Mouse (Mus musculus) C2C12 (cell line): ENCODE measurements around the gene Ccdc30. TPM values are rescaled to one million over a fixed set of nuclear protein-coding genes. Genes with fewer than 3 reads are reported as not detected.

ENCODE experiments used
- H3K27me3 ChIP-seq: one replicate; pipeline ENCODE4 v1.6.1; 2011; ENCODE audit not compliant: control insufficient read depth, insufficient read depth, insufficient read length
- H3K36me3 ChIP-seq: one replicate; pipeline ENCODE4 v1.6.1; 2011; ENCODE audit not compliant: control insufficient read depth, insufficient read depth
- H3K4me3 ChIP-seq: one replicate; pipeline ENCODE4 v1.5.1; 2011; ENCODE audit warnings: mild to moderate bottlenecking, control low read depth; ENCODE audit not compliant: poor library complexity, insufficient read depth, severe bottlenecking
- H3K79me2 ChIP-seq: one replicate; pipeline ENCODE4 v1.6.1; 2011; ENCODE audit not compliant: control insufficient read depth, insufficient read depth
- H3K79me3 ChIP-seq: one replicate; pipeline ENCODE4 v1.6.1; 2011; ENCODE audit warnings: low read depth, control low read depth
- H3ac ChIP-seq: one replicate; pipeline ENCODE3; 2011; ENCODE audit warnings: low read depth; ENCODE audit not compliant: control insufficient read depth, insufficient read length
- CEBPB ChIP-seq: IDR thresholded peaks from one replicate; pipeline ENCODE4 v1.6.1; 2011; ENCODE audit warnings: low read depth, mild to moderate bottlenecking, control low read depth, moderate library complexity
- CTCF ChIP-seq: IDR thresholded peaks from one replicate; pipeline ENCODE4 v1.5.1; 2011; ENCODE audit not compliant: control insufficient read depth, insufficient read depth, insufficient read length
- FOSL1 ChIP-seq: IDR thresholded peaks from one replicate; pipeline ENCODE4 v1.8.0; 2011; ENCODE audit warnings: mild to moderate bottlenecking, low read length; ENCODE audit not compliant: poor library complexity, insufficient read depth, severe bottlenecking
- MAX ChIP-seq: IDR thresholded peaks from one replicate; pipeline ENCODE4 v1.6.1; 2011; ENCODE audit warnings: mild to moderate bottlenecking, control low read depth
- MYOD1 ChIP-seq: IDR thresholded peaks from one replicate; pipeline ENCODE4 v1.6.1; 2011; ENCODE audit warnings: low read depth; ENCODE audit not compliant: control insufficient read depth, insufficient read length
- MYOG ChIP-seq: IDR thresholded peaks from one replicate; pipeline ENCODE4 v1.6.1; 2011; ENCODE audit not compliant: control insufficient read depth, insufficient read length; ENCODE audit errors: extremely low read depth
- USF1 ChIP-seq: IDR thresholded peaks from one replicate; pipeline ENCODE4 v1.6.1; 2011; ENCODE audit warnings: low read depth, mild to moderate bottlenecking, control low read depth, moderate library complexity
- polyA plus RNA-seq: library from polyadenylated mRNA; unstranded; fragments of >200 nt; fragmentation: generic; extraction: Trizol; gene quantifications from one replicate; pipeline ENCODE4 v1.2.1, GENCODE M21; 2012; ENCODE audit warnings: missing spikeins

The Ccdc30 gene
- polyA plus RNA-seq, 1 experiment: 0.22 TPM

DNA sequence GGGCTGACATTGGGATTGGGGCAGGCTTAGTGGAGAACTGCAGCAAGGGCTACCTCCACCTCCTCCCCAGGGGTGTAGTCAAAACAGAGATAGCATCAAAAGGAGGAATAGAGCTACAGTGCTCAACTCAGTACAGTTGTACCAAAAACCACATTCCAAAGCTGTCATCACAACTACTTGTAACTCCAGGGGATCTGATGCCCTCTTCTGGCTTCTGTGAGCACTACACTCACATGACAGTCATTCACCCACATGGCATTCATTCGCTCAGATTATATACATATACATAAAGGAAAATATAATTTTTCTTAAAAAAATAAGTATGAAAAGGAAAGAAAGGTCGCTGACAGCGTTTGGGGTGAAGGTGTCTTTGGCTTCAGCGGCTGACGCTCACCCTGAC lies 45.0 kb upstream of the Ccdc30 start:
- TF ChIP-seq CTCF (peak; percentile 1), USF1 (no peak)

DNA sequence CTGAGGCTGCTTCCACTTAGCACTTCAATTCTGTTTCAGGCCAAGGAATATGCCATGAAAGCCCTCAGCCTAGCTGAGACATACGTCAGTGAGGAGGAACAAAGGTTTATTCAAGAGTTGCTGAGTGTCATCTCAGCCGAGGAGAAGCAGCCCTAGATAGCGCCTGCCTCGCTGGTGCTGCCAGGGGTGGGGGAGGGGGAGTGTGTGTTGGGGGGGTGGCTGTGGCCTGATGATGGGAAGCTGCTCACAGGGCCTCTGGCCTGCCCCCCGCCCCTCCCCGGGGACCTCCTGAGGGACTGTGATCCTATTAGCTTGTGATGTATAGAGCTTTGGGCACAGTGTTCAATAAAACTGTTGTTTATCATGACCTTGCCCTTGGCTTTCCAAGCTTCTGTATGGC lies 38.2 kb upstream of the Ccdc30 start:
- TF ChIP-seq MYOD1: no peak
- TF ChIP-seq MYOG: no peak
- no peak for TF ChIP-seq CTCF
- no peak for TF ChIP-seq FOSL1
- no peak for TF ChIP-seq CEBPB
- no peak for TF ChIP-seq MAX
- no peak for TF ChIP-seq USF1
- no peak overlapping the region for H3ac ChIP-seq
- H3K27me3 ChIP-seq: peaks cover 17% of the 10 kb centered on the region
- no peak overlapping the region for H3K4me3 ChIP-seq
- H3K79me3 ChIP-seq: no peaks in the 10 kb centered on the region
- H3K36me3 ChIP-seq: no peaks in the 10 kb centered on the region
- H3K79me2 ChIP-seq: no peaks in the 10 kb centered on the region

More for the DNA sequence above, 45.0 kb upstream of the Ccdc30 start:
- H3ac ChIP-seq: no peak overlapping the region
- H3K27me3 ChIP-seq: peaks cover 16% of the 10 kb centered on the region
- H3K36me3 ChIP-seq: no peaks in the 10 kb centered on the region
- no peak overlapping the region for H3K4me3 ChIP-seq
- no peaks in the 10 kb centered on the region for H3K79me3 ChIP-seq
- no peaks in the 10 kb centered on the region for H3K79me2 ChIP-seq

DNA sequence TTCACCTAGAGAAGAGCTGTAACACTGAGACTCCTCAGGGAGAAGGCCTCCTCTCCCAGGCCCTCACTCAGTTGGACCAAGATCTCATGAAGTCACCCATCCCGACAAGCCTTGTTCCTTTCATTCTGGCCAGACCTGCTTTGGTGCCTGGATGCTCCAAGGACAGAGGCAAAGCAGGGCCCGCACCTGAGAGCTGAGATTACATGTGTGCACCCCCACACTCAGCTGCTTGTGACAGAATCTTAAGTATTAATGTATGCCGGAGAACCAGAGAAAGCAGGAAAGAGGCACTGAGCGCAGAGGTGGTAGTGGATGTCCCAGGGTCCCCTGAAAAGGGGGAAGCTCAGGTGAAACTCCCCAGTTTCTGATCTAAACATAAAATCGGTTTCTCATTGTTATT lies 37.8 kb upstream of the Ccdc30 start:
- TF ChIP-seq MAX: no peak
- TF ChIP-seq USF1: no peak
- TF ChIP-seq MYOG: no peak
- TF ChIP-seq CEBPB: no peak
- TF ChIP-seq CTCF: no peak
- TF ChIP-seq MYOD1: no peak
- no peak for TF ChIP-seq FOSL1
- Histone ChIP-seq H3K4me3 (no peak overlapping the region), H3K27me3 (peaks cover 17% of the 10 kb centered on the region), H3K36me3 (no peaks in the 10 kb centered on the region), H3K79me2 (no peaks in the 10 kb centered on the region), H3K79me3 (no peaks in the 10 kb centered on the region), H3ac (no peak overlapping the region)

DNA sequence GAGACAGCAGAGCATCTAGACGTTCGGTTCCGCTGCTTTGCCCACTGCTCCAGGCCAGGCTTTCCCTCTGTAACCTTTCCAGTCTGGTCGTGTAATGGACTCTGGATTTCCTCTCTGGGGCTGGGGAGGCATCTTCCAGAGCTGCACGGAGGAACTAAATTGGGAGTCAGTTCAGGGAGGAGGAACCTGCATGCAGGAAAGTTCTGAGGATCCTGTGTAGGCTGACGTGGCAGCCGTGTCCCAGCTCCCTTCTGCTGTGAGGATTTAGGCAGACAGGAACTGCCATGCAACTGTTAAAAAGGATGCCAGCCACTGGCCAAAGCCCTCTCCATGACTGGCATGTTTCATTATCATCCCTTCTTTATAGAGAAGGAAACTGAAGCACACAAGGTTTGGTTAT lies 35.1 kb upstream of the Ccdc30 start:
- TF ChIP-seq CEBPB: no peak
- no peak for TF ChIP-seq FOSL1
- TF ChIP-seq MAX: no peak
- no peak for TF ChIP-seq CTCF
- TF ChIP-seq MYOD1: no peak
- no peak for TF ChIP-seq USF1
- TF ChIP-seq MYOG: no peak
- Histone ChIP-seq H3K4me3 (no peak overlapping the region), H3K79me3 (no peaks in the 10 kb centered on the region), H3K27me3 (peaks cover 17% of the 10 kb centered on the region), H3K36me3 (no peaks in the 10 kb centered on the region), H3K79me2 (no peaks in the 10 kb centered on the region), H3ac (no peak overlapping the region)

DNA sequence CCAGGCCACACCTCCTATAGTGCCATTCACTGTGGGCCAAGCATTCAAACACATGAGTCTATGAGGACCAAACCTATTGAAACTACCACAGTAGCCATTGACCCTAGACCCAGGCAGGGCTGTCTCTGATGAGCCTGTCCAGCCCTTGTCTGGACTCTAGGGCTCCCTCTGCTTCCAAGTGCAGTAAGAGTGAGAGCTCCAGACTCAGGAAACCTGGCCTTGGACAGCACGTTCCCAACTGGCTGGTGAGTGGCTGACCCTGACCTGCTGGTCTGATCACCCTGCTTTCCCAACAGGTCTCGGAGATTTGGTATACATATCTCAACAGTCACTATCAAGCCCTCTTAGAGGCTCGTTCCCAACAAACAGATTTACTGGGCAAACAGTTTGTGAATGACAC lies 32.5 kb upstream of the Ccdc30 start:
- no peaks in the 10 kb centered on the region for H3K36me3 ChIP-seq
- no peak for TF ChIP-seq USF1
- TF ChIP-seq CTCF: no peak
- no peak for TF ChIP-seq MYOG
- no peak for TF ChIP-seq MYOD1
- TF ChIP-seq FOSL1: no peak
- no peak for TF ChIP-seq CEBPB
- TF ChIP-seq MAX: no peak
- H3ac ChIP-seq: no peak overlapping the region
- H3K79me3 ChIP-seq: no peaks in the 10 kb centered on the region
- peaks cover 13% of the 10 kb centered on the region for H3K27me3 ChIP-seq
- H3K4me3 ChIP-seq: no peak overlapping the region
- H3K79me2 ChIP-seq: no peaks in the 10 kb centered on the region

DNA sequence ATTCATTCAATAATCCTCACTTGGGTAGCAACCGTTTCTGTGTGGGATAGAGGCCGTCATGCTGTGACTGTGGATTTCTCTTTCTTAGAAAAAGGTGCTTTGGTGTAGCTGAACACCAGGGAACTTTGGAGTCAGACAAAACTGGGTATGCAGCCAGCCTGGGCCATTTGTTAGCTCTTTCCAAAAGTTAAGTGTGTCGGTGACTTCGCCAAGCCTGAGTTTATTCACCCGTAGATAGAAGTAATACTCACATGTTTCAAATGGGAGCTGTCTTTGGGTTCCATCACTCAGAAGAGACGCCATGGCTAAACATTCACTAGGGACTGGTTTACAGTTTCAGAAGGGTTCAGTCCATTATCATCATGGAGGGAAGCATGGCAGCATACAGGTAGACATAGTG lies 31.9 kb upstream of the Ccdc30 start:
- no peaks in the 10 kb centered on the region for H3K79me2 ChIP-seq
- H3K4me3 ChIP-seq: no peak overlapping the region
- no peak for TF ChIP-seq CTCF
- no peak for TF ChIP-seq MYOD1
- no peak for TF ChIP-seq MAX
- TF ChIP-seq FOSL1: no peak
- TF ChIP-seq USF1: no peak
- no peak for TF ChIP-seq CEBPB
- TF ChIP-seq MYOG: no peak
- H3K36me3 ChIP-seq: no peaks in the 10 kb centered on the region
- H3K79me3 ChIP-seq: no peaks in the 10 kb centered on the region
- peaks cover 13% of the 10 kb centered on the region for H3K27me3 ChIP-seq
- H3ac ChIP-seq: no peak overlapping the region

DNA sequence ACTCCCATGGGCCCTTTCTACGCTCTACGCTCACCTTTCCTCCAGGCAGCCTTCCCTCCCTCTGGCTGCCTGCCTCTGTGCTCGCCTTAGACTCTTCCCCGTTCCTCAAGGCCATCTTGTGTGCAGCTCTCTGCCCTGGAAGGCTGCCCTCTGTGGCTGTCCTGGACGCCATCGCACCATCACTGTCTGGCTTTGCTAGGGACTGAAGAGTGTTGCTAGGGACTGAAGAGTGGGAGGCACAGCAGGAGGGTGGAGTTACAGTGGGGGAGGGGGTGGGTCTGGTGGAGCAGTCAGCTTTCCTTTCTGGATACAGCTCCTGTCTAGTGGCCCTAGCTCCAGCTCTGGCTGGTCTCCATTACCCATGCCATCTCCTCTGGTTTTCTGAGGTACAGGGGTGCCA lies 27.2 kb upstream of the Ccdc30 start:
- H3K27me3 ChIP-seq: peaks cover 4% of the 10 kb centered on the region
- H3K79me3 ChIP-seq: no peaks in the 10 kb centered on the region
- no peak overlapping the region for H3ac ChIP-seq
- H3K79me2 ChIP-seq: no peaks in the 10 kb centered on the region
- H3K36me3 ChIP-seq: no peaks in the 10 kb centered on the region
- no peak overlapping the region for H3K4me3 ChIP-seq
- TF ChIP-seq USF1: no peak
- no peak for TF ChIP-seq FOSL1
- no peak for TF ChIP-seq MYOG
- TF ChIP-seq MAX: no peak
- no peak for TF ChIP-seq CEBPB
- TF ChIP-seq CTCF: no peak
- no peak for TF ChIP-seq MYOD1
